Mouse (Mus musculus) right cerebral cortex, postnatal 10 days (tissue): ENCODE data around the gene Mta3.
A peak's percentile ranks its signal among the peaks of the same experiment; 100 is the strongest.

Experiments used
- DNase-seq, 2 experiments: peaks; one replicate each; pipeline ENCODE4 v3.0.0; 2021; ENCODE audit warnings: low spot score in 2 of 2

Mta3 gene

DNA sequence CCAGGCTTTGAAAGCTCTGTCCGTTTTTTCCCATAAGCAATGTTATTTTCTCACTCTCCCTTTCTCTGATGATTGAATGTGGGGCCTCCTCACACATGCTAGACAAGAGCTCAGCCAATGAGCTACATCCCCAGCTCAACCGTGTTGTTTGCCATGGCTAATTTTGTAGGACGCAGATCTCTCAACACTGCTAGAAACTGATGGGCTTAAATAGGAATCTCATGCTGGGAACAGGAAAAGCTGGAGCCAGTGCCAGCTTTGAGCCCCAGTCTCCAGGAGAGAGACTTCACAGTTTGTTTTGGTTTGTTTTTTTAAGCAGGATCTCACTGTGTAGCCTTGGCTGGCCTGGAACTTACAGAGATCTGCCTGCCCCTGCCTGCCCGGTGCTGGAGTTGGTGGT is 53.6 kb downstream of the Mta3 start:
- peak; percentile 45 to 69 for DNase-seq

DNA sequence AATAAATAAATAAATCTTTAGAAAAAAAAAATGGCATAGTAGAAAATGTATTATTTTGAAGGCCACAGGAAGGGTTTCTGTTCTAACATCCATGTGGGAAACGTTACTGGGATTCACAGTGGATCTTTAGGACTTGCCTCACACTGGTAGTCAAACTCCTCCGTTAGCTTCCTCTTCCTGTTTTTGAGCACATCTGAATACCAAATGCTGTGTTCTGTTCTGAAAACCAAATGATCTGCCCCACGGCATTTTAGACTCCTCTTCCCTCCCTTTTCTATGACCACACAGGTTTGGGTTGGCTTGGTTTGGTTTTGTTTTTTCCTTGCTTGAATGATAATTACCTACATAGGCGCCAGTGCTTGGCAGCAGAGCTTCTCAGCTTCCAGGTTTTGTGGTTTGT is 58.6 kb downstream of the Mta3 start:
- DNase-seq, result no peak

DNA sequence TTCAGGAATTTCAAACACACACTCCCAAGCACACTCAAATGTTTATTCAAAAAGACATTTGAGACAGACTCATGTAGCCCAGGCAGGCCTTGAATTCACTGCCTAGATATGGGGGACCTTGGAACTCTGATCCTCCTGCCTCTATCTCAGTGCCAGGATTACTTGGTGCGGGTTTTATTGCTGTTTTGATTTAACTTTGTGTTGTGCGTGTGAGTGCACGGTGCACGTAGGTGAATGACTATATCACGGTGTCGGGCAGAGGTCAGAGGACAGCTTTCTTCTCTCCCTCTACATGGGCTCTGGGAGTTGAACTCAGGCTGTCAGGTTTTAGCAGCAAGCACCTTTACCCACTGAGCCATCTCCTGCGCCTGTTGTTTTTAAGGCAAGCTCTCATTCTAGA is 61.1 kb downstream of the Mta3 start:
- no peak for DNase-seq

DNA sequence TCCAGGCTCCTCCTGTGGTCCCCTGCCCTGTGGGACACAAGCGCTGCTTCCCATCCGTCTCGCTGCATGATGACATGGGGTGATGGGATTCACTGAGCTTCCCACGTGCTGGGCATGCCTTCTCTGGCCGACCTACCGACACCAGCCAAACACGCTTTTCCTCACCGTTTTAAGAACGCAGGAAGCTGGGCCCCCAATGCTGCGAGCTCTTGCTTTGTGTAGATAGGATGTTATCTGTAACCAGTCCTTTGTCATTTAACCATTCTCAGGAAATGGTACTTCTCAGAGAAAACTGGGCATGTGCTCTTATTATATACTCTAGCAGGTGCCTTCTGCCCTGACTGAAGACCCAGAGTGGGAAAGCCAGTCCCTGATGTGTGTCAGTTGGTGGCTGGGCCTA is 62.3 kb downstream of the Mta3 start:
- no peak for DNase-seq

DNA sequence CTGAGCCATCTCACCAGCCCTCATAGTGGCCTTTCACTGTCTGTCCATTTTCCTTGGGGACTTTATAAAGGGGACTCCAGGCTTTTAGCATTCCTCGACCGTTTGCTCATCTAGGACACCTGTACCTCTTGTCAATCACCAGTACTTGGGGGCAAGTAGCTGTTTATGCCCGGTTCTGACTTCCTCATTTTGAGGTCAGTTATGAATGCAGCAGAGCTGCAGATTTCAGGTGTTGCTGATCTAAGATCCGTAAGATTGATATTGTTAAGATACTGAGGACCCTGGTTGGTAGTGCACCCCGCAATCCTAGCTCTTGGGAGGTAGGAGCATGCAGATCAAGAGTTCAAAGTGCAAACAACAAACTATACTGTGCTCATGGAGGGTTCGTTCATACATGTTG is 64.4 kb downstream of the Mta3 start:
- DNase-seq, result no peak

DNA sequence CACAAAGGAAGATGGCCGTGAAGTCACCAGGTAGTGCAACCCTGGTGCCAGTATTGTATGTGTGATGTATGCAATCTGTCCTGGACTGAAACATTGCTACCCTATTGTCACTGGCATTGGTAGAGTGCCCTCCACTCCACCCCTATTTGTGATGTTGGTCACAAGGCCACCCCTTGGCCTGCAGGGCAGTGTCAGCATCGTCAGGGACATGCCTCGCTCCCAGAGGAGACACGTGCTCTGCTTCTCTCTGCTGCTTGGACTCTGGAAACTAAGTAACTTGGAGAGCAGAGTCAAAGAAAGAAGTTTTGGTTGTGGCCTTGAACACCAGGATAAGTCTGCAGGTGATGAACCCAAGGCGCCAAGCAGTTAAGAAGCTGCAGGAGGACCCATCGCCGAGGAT is 65.0 kb downstream of the Mta3 start:
- no peak for DNase-seq

DNA sequence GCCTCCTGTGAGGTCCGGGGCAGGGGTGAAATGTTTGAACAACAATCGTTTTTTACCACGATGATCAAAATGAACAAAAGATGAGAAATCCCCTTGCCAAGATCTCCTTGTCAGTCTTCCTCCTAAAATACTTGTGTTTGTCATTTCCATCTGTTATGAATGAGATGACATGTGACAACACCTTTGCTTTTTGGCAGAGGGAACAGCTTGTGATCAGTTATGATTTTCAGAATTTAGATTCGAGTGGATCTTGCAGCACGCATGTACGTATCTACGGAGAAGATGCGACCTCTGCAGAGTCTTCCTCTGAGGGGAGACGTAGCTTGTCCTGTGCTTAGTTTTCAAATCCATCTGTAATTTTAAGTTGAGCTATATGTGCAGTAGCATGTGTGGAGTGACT is 66.1 kb downstream of the Mta3 start:
- no peak for DNase-seq

DNA sequence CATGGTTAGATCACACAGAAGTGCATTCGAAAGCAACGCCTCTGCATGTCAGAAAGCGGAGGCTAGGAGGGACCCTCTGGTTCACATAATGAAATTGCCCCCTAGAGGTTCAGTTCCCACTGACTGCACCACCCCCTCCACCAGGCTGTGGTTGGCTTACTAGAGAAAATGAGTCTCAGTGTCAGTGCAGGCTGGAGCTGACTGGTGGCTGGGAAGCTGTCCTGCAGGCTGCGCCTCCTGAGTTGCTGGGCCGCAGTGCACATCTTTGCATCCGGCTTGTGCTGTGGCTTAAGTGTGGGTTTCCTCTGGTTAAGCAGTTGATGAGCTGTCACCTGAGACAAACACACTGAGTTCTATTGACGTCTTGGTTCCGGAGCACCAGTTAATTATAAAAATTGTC is 66.7 kb downstream of the Mta3 start:
- DNase-seq, result peak in 1 of 2 experiments; percentile 41

DNA sequence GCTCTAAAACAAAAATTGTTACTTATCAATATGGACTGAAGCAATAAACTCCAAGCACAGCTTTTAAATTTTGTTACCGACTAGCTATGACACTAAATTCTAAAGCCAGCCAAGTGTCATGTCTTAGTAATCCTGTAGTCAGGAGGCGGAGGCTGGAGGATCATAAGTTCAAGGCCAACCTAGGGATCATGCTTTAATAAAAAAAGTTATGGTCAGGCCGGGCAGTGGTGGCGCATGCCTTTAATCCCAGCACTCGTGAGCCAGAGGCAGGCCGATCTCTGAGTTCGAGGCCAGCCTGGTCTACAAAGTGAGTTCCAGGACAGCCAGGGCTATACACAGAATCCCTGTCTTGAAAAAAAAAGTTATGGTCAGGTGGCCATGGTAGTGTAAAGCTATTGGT is 71.0 kb downstream of the Mta3 start:
- no peak for DNase-seq

DNA sequence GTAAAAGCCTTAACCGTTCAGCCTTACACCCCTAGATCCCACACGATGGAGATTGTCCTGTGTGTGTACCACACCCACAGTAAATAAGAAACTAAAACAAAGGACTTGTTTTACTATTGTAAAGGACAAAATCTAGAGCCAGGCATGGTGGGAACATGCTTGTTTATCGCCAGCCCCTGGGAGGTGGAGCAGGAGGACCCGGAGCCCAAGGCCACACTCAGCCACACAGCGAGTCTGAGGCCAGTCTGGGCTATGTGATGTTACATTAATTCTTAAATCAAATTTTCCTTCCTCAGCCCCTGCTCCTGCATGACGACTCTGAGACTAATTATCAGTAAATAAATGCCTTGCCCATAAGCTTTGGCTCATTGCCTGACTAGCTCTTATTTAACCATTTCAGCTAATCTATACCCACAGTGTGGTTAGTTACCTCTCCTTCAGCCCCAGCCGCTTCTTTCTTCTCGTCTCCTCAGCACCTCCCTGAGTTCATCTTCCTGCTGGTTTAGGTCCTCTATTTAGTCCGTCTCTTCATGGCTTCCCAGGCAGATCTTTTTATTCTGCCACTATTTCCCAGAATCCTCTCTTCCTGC is 71.6 kb downstream of the Mta3 start:
- DNase-seq, result no peak

DNA sequence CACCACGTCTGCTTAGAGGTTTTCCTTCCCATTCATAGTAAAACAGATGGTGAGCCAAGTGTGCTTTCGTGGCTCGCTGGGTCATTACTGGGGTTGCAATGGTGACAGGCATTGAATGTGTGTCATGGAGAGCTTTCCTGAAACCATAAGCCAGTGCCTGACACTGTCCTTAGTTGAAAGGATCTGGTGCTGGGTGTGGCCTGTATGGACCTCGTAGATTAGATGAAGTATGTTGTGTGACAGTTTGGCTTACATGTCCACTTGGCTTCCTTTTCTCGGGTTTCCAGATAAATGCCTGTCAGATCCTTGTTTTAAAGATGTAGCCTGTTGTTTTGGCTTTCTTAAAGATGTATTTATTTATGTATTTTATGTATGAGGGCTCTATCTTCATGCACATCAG is 74.3 kb downstream of the Mta3 start:
- no peak for DNase-seq

DNA sequence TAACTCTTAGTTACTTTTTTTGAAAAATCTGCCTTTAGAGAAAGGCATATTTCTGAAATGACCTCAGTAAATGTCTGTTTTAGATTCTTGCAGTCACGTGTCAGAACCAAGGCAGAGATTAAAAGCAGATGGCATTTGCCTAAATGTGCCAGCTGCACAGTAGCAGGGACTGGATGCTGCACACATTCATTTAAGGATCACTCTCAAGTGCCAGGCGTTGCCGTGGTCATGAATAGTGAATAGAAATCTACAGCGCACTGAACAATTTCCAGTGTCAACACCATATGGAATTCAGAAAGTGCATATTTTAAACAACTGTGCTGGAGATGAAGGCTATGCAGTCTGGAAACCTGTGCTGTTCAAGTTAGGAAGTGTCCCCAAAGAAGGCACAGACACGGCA is 76.8 kb downstream of the Mta3 start:
- peak; percentile 69 to 86 for DNase-seq

DNA sequence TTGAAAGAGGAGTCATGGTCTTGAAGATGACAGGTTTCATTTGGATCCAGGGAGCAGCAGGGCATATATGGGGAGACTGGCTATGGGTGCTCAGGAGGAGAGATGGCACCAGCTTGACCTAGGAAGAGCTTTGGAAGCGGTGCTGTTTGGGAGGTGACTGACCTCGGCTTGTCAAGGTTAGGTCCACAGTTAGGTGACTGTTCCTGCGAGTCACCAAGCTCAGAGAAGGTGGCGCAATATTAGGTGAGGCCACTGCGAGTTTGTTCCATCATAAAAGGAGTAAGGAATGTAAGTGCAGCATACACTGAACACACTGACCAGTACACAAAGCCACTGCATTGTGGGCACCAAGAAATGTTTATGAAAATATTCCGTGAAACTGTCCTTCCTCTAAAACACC is 80.5 kb downstream of the Mta3 start:
- DNase-seq, result no peak

DNA sequence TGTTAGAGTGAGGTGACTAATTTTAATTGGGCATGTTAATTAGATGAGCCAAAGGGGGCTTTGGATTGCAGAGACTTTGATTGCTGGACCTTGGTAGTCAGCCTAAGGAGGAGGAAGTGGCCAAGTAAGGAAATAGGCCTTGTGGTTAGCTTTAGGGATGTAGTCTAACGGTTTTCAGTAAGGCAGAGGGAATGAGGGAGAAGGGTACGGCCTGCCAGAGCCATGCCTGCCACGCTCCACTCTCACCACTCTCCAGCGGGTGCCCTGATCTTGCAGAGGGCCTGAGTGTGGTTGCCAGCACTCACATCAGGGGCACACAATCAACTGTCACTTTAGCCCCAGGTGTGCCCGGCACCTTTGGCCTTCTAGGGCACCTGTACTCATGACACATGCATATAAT is 84.2 kb downstream of the Mta3 start:
- no peak for DNase-seq

DNA sequence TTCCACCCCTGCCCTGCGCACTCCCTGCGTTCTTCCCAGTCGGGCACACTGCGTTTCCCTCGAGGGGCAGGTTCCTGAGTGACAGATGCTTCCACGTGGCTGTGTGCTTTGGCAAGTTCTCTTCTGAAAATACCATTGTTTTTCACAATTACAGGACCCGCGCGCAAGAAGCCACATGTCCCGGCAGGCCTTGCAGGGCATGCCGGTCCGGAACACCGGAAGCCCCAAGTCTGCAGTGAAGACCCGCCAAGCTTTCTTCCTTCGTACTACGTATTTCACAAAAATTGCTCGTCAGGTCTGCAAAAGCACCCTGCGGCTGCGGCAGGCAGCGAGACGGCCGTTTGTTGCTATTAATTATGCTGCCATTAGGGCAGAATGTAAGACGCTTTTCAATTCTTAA is 86.4 kb downstream of the Mta3 start:
- no peak for DNase-seq

DNA sequence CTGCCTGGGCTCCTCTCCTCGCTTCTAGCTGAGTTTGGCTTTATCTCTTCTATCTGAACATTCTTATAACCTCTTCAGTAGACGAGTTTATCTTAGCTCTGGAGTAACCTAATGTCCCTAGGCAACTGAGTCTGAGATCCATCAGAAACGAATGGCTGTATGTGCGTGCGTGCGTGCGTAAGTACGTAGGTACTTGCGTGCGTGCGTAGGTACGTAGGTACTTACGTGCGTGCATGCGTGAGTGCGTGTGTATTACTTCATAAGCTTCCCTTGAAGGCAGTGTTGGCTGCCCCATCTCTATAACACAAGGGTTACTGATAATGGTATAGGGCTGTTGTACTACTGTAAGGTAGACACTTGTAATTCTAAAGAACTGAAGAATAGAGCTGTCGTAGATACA is 89.2 kb downstream of the Mta3 start:
- no peak for DNase-seq

DNA sequence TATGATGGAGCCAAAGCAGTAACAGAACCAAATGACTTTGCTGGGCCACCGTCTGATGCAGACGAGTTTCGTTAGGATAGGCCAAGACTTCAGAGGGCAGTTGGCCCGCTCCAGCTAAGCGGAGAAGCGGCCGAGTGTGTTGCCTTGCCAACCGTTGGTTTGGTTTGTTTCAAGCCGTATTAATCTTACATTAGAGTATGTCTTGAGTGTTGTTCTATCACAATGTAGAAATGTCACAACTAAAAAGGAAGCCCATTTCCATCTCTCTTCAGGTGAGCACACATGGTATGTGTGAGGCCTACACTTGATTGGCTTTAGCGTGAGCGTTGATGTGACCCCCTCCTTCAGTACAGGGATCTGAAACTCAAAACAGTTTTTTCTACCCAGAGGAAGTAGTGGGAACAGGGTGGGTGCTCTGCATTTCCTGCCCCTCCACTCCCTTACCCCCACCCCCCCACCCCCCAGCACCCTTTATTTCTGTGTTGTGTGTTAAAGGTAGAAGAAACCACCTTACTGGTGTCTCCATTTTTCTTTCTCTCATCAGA is 93.6 kb downstream of the Mta3 start:
- no peak for DNase-seq

DNA sequence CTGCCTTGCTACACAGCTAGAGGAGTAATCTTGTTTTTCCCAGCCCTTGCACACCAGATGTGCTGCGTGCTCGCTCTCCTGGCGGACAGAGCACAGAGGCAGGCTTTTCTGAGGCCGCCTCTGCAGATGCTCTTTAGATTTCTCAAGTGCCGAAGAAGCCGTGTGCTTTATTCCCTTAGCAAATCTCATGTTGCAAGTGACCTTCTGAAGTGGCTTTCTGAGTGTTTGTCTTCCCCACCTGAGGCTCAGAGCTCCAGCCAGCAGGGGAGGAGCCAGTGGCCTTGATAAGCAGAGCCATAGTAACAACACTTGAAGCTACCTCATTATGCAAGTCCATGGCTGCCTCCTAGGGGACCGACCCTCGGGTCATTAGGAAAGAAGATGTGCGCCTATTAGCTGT is 98.0 kb downstream of the Mta3 start:
- no peak for DNase-seq

DNA sequence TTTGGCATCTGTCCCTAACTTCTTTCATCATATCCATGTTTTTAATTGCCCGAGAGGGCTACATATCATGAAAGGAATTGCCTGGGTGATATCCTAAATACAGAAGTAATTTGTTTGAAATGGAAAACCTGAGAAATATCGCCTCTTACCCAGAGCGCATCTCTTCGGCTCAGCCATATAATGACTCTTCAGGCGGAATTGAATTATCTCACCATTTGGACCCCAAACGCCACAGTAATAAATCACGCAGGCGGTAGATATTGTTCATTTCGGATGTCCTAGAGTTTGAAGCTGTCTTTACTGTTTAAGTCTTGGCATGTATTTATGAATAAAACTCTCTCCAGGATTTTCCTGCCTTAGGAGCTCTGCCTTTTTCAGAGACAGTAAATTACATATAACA is 99.1 kb downstream of the Mta3 start:
- no peak for DNase-seq

DNA sequence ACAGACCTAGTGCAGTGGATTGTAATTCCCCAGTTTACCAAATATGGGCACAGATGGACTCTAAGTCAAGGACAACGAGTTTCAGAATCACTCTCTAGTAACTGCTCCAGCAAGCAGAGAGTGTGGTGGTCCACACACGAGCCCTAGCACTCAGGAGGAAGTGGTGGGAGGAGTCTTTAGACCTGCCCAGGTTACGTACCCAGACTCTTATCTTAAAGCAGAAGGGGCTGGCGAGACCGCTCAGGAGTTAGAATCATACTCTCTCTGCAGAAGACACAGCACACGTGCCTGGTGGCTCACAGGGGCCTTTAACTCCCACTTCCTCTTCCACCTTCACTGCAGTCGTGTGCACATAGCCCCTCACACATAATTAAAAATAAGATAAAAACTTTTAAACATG is 101.4 kb downstream of the Mta3 start:
- no peak for DNase-seq

DNA sequence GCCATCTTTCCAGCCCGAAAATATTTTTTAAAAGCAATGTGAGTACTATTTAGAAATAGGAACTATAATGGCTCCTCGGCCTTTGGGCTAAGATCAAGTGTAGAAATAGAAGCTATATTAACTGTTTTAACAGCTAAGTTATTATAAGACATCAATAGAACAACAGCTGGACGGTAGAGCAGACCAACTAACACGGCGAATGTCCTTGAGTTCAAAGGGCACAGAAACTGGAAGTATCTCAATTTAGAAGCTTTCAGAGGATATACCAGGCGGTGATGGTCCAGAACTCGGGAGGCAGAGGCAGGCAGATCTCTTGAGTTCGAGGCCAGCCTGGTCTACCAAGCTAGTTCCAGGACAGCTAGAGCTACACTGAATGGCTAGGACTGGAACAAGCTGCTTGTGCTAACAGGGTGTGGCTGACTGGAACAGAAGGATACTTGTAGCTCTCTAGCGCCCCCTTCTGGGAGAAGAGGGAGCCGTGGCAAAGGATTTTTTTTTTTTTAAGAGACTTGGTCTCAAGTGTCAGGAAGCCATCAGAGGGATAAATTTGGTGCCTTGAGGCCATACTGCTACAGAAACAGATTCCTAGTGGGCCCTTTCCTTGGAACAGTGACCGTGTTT is 101.9 kb downstream of the Mta3 start:
- peak in 1 of 2 experiments; percentile 64 for DNase-seq

DNA sequence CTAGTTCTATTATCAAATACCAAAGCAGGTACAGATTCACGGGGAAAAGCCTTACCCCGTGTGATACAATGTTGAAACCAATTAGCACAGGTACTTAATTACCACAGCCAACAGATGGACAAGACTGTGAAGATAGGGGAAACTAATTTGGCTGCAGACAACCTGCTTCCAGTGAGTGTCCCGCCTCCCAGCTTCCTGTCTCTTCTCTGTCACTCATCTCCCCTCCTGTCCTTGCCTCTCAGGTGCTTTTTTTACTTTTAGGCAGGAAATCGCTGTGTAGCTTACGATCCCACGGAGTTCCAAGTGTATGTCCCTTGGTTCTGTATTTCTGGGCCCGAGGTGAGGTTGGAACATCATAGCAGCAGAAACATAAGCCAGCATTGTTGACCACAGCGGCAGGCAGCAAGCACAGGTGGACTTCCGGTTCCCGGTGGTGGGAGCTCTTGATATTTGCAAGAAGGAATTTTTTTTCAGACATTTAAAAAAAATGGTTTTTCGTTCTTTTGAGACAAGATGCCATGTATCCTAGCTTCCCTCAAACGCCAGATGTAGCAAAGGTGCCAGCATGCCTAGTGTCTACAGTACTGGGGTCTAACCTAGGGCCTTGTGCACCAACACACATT is 102.6 kb downstream of the Mta3 start:
- DNase-seq, result no peak

DNA sequence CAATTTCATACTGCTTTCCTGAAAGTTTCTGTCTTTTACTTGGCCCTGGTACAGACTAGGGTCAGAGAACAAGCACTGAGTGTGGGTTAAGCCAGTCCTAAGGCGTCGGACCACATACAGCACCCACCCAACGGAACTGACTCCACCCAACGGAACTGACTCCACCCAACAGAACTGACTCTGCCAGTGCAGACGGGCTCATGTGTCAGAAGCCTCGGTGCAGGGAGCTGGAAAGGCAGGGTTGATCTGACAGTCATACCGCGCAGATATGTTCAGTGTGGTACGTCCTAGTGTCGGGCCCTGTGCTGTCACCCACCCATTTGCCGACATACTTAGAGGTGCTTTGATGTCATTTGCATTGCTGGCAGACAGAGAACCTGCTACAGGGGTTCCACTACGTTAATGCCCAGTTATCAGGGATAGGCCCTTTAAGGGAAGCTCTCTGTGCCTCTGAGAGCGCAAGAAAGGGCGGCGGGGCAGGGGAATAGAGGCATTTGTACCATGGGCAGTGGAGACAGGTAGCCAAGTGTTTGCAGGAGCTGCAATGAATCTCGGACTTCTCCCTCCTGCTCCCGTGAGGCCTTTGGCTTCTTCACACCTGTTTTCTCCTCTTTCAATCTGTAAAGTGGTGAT is 103.3 kb downstream of the Mta3 start:
- no peak for DNase-seq
